Mouse (Mus musculus): ENCODE results near the gene Fxyd4. TPM values are rescaled to one million over a fixed set of nuclear protein-coding genes. Genes with fewer than 3 reads are reported as not detected.

The Fxyd4 gene
- polyA plus RNA-seq, 1 experiment from 2014 or later = 0.75 TPM

DNA sequence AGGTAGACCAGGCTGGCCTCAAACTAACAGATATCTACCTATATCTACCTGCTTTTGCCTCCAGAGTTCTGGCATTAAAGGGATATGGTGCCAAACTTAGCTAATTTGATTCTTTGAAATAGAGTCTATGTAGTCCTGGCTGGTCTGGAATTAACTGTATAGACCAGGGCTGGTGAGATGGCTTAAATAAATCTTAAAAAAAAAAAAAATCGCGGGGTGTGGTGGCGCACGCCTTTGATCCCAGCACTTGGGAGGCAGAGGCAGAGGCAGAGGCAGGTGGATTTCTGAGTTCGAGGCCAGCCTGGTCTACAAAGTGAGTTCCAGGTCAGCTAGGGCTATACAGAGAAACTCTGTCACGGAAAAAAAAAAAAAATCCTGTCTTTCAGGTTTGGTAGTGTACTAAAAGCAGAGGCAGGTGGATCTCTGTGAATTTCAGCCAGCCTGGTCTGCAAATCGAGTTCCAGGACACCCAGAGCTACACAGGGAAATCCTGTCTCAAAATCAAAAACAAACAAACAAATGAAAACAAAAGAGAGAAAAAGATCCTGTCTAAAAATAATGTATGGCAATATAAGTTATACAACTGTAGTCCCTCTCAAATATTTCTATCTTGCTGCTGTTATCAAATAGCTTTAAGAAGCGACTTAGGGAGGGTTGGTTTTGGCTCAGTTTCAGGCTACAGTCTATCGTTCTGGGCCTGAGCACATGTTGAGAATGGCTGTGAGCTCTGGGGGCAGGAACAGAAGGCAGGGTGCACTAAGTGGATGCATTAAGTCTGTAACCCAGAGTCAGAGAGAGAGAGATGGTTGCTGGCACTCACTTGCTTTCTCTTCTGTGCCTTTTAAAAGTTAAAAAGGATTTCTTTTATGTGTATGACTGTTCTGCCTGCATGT lies 35.7 kb downstream of the Fxyd4 start:
- Histone ChIP-seq H3K36me3 (ENCODE audit: control insufficient read depth, insufficient read depth, low read length) (no peaks in the 10 kb centered on the region), H3K4me1 (ENCODE audit: control insufficient read depth, insufficient read depth, low read length) (peaks cover 5% of the 10 kb centered on the region; the same call in 1 of the 2 replicates), H3K9me3 (replicated peaks; ENCODE audit: control insufficient read depth, low read length) (no peaks in the 10 kb centered on the region), H3K27ac (ENCODE audit: low read depth, low read length) (no peak overlapping the region), H3K9ac (ENCODE audit: low read length) (no peak overlapping the region), H3K27me3 (replicated peaks; ENCODE audit: control insufficient read depth, insufficient read depth, low read length) (no peaks in the 10 kb centered on the region), H3K4me3 (ENCODE audit: low read depth, low read length) (no peak overlapping the region), H3K4me2 (ENCODE audit: low read length) (no peak overlapping the region)
- 76% methylated on average over 9 of the region's 9 CpGs for WGBS
- ATAC-seq = no peak
- no peak for DNase-seq (ENCODE audit: low spot score)

- H3K4me2 ChIP-seq (ENCODE audit: low read length) = no peak within 1 kb of the TSS
- 85% methylated on average over 17 of the region's 17 CpGs for WGBS
- H3K9ac ChIP-seq (ENCODE audit: low read length) = no peak within 1 kb of the TSS
- peaks cover under 1% of the 10 kb centered on the region; the same call in 1 of the 2 replicates for H3K4me1 ChIP-seq (ENCODE audit: control insufficient read depth, insufficient read depth, low read length)
- H3K27ac ChIP-seq (ENCODE audit: low read depth, low read length) = no peak within 1 kb of the TSS
- H3K4me3 ChIP-seq (ENCODE audit: low read depth, low read length) = no peak within 1 kb of the TSS
- no peaks in the 10 kb centered on the region for H3K27me3 ChIP-seq (replicated peaks; ENCODE audit: control insufficient read depth, insufficient read depth, low read length)
- ATAC-seq (no peak), DNase-seq (ENCODE audit: low spot score) (no peak)
- no peaks in the 10 kb centered on the region for H3K9me3 ChIP-seq (replicated peaks; ENCODE audit: control insufficient read depth, low read length)
- no peaks in the 10 kb centered on the region for H3K36me3 ChIP-seq (ENCODE audit: control insufficient read depth, insufficient read depth, low read length)
Observed at GRCm38 (mm10) chr6:117900126-117901080, 37.1 kb downstream of the Fxyd4 start, which contains the start of gene Hnrnpf. Gene Hnrnpf, plus strand, starts transcription at chr6:117900324.

DNA sequence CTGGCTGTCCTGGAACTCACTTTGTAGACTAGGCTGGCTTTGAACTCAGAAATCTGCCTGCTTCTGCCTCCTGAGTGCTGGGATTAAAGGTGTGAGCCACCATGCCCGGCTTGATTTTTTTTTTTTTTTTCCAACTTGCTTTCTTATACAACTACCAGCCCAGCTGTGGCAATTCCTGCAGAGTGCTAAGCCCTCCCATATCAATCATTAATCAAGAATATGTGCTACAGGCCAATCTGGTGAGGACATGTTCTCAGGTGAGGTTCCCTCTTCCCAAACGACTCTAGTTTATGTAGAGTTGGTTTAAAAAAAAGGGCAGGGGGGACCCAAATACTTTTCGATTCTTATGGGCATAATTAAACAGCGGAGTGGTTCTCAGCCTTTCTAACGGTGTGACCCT lies 39.7 kb downstream of the Fxyd4 start:
- WGBS = 82% methylated on average over 5 of the region's 5 CpGs
- Histone ChIP-seq H3K27me3 (replicated peaks; ENCODE audit: control insufficient read depth, insufficient read depth, low read length) (no peaks in the 10 kb centered on the region), H3K4me2 (ENCODE audit: low read length) (no peak overlapping the region), H3K4me1 (ENCODE audit: control insufficient read depth, insufficient read depth, low read length) (no peaks in the 10 kb centered on the region), H3K9me3 (replicated peaks; ENCODE audit: control insufficient read depth, low read length) (no peaks in the 10 kb centered on the region), H3K36me3 (ENCODE audit: control insufficient read depth, insufficient read depth, low read length) (no peaks in the 10 kb centered on the region), H3K4me3 (ENCODE audit: low read depth, low read length) (no peak overlapping the region), H3K27ac (ENCODE audit: low read depth, low read length) (no peak overlapping the region), H3K9ac (ENCODE audit: low read length) (no peak overlapping the region)
- no peak for DNase-seq (ENCODE audit: low spot score)
- ATAC-seq = no peak

DNA sequence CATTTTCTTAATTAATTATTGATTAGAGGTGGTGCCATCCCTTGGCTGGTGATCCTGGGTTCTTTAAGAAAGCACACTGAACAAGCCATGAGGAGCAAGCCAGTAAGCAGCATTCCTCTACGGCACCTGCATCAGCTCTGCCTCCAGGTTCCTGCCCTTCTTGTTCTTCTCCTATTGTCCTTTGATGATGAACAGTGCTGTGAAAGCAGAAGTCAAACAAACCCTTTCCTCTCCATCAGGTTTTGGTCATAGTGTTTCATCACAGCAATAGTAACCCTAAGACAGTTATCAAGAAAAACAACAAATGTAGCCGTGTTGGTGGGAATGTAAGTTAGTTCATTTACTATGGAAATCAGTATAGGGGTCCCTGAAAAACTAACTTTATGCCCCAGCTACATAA lies 44.1 kb downstream of the Fxyd4 start:
- H3K9me3 ChIP-seq (replicated peaks; ENCODE audit: control insufficient read depth, low read length) = no peaks in the 10 kb centered on the region
- 88% methylated on average over 2 of the region's 2 CpGs for WGBS
- H3K27me3 ChIP-seq (replicated peaks; ENCODE audit: control insufficient read depth, insufficient read depth, low read length) = no peaks in the 10 kb centered on the region
- no peak for ATAC-seq
- no peak for DNase-seq (ENCODE audit: low spot score)
- H3K36me3 ChIP-seq (ENCODE audit: control insufficient read depth, insufficient read depth, low read length) = no peaks in the 10 kb centered on the region
- H3K4me3 ChIP-seq (ENCODE audit: low read depth, low read length) = no peak overlapping the region
- H3K27ac ChIP-seq (ENCODE audit: low read depth, low read length) = no peak overlapping the region
- no peak overlapping the region for H3K4me2 ChIP-seq (ENCODE audit: low read length)
- H3K4me1 ChIP-seq (ENCODE audit: control insufficient read depth, insufficient read depth, low read length) = no peaks in the 10 kb centered on the region
- no peak overlapping the region for H3K9ac ChIP-seq (ENCODE audit: low read length)

- WGBS = 76% methylated on average over 3 of the region's 3 CpGs
- no peak overlapping the region for H3K4me3 ChIP-seq (ENCODE audit: low read depth, low read length)
- H3K36me3 ChIP-seq (ENCODE audit: control insufficient read depth, insufficient read depth, low read length) = no peaks in the 10 kb centered on the region
- DNase-seq (ENCODE audit: low spot score) (no peak), ATAC-seq (no peak)
- H3K27me3 ChIP-seq (replicated peaks; ENCODE audit: control insufficient read depth, insufficient read depth, low read length) = no peaks in the 10 kb centered on the region
- no peaks in the 10 kb centered on the region for H3K9me3 ChIP-seq (replicated peaks; ENCODE audit: control insufficient read depth, low read length)
- no peaks in the 10 kb centered on the region for H3K4me1 ChIP-seq (ENCODE audit: control insufficient read depth, insufficient read depth, low read length)
- H3K4me2 ChIP-seq (ENCODE audit: low read length) = no peak overlapping the region
- H3K9ac ChIP-seq (ENCODE audit: low read length) = no peak overlapping the region
- no peak overlapping the region for H3K27ac ChIP-seq (ENCODE audit: low read depth, low read length)
Observed at GRCm38 (mm10) chr6:117892386-117892785, 45.1 kb downstream of the Fxyd4 start.

- WGBS = 71% methylated on average over 14 of the region's 14 CpGs
- Histone ChIP-seq H3K4me2 (ENCODE audit: low read length) (no peak overlapping the region), H3K9me3 (replicated peaks; ENCODE audit: control insufficient read depth, low read length) (no peaks in the 10 kb centered on the region), H3K4me1 (ENCODE audit: control insufficient read depth, insufficient read depth, low read length) (no peaks in the 10 kb centered on the region), H3K36me3 (ENCODE audit: control insufficient read depth, insufficient read depth, low read length) (no peaks in the 10 kb centered on the region), H3K27me3 (replicated peaks; ENCODE audit: control insufficient read depth, insufficient read depth, low read length) (no peaks in the 10 kb centered on the region), H3K9ac (ENCODE audit: low read length) (no peak overlapping the region), H3K27ac (ENCODE audit: low read depth, low read length) (no peak overlapping the region), H3K4me3 (ENCODE audit: low read depth, low read length) (no peak overlapping the region)
- no peak for DNase-seq (ENCODE audit: low spot score)
- ATAC-seq = no peak
Observed at GRCm38 (mm10) chr6:117891369-117892160, 45.9 kb downstream of the Fxyd4 start.

DNA sequence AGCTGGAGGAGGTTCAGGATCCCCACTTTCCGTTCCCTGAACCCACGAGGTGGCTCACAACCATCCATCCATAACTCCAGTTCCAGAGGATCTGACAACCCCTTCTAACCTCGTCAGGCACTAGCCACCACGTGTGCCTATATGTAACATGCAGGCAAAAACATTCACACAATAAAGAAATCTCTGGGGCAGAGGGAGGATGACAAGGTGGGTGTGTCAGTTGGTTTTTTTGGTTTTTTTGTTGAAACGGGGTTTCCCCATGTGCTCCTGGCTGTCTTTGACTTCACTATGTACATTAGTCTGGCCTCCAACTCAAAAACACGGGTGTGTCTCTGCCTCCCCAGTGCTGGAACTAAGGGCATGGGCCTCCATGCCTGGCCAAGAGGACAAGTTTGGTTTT lies 47.2 kb downstream of the Fxyd4 start:
- Histone ChIP-seq H3K9ac (ENCODE audit: low read length) (no peak overlapping the region), H3K27me3 (replicated peaks; ENCODE audit: control insufficient read depth, insufficient read depth, low read length) (no peaks in the 10 kb centered on the region), H3K9me3 (replicated peaks; ENCODE audit: control insufficient read depth, low read length) (no peaks in the 10 kb centered on the region), H3K36me3 (ENCODE audit: control insufficient read depth, insufficient read depth, low read length) (no peaks in the 10 kb centered on the region), H3K4me2 (ENCODE audit: low read length) (no peak overlapping the region), H3K4me1 (ENCODE audit: control insufficient read depth, insufficient read depth, low read length) (no peaks in the 10 kb centered on the region), H3K4me3 (ENCODE audit: low read depth, low read length) (no peak overlapping the region), H3K27ac (ENCODE audit: low read depth, low read length) (no peak overlapping the region)
- WGBS = 89% methylated on average over 6 of the region's 6 CpGs
- DNase-seq (ENCODE audit: low spot score) = no peak
- ATAC-seq = no peak

- no peak overlapping the region for H3K27ac ChIP-seq (ENCODE audit: low read depth, low read length)
- no peaks in the 10 kb centered on the region for H3K27me3 ChIP-seq (replicated peaks; ENCODE audit: control insufficient read depth, insufficient read depth, low read length)
- H3K4me3 ChIP-seq (ENCODE audit: low read depth, low read length) = no peak overlapping the region
- ATAC-seq = no peak
- H3K9me3 ChIP-seq (replicated peaks; ENCODE audit: control insufficient read depth, low read length) = no peaks in the 10 kb centered on the region
- H3K4me1 ChIP-seq (ENCODE audit: control insufficient read depth, insufficient read depth, low read length) = no peaks in the 10 kb centered on the region
- no peak for DNase-seq (ENCODE audit: low spot score)
- WGBS = 49% methylated on average over 2 of the region's 2 CpGs
- H3K4me2 ChIP-seq (ENCODE audit: low read length) = no peak overlapping the region
- H3K9ac ChIP-seq (ENCODE audit: low read length) = peak overlapping the region; percentile 21; the same call in 1 of the 2 replicates
- no peaks in the 10 kb centered on the region for H3K36me3 ChIP-seq (ENCODE audit: control insufficient read depth, insufficient read depth, low read length)
Observed at GRCm38 (mm10) chr6:117888642-117889096, 48.8 kb downstream of the Fxyd4 start.
